Mouse (Mus musculus): ENCODE data around the gene Ctcfl. TPM values are rescaled to one million over a fixed set of nuclear protein-coding genes. Genes with fewer than 3 reads are reported as not detected.
"Not testable (repeated sequence)": the region's sequence is repeated elsewhere in the genome, so short reads cannot be mapped to it uniquely, and the experiment has no call there.

Ctcfl gene
- polyA plus RNA-seq, 1 experiment from 2014 or later = 0.05 TPM

GRCm38 (mm10) chr2:173126386-173126785 lies 7.1 kb upstream of the Ctcfl start:
- DNase-seq (ENCODE audit: low spot score) (no peak), ATAC-seq (ENCODE audit: low FRiP score) (no peak)
- no peaks in the 10 kb centered on the region for H3K4me1 ChIP-seq (replicated peaks; ENCODE audit: control insufficient read depth, insufficient read depth, low read length)
- WGBS = 92% methylated on average over 4 of the region's 4 CpGs
- no peak overlapping the region for H3K9ac ChIP-seq
- no peak overlapping the region for H3K4me3 ChIP-seq (replicated peaks; ENCODE audit: low read length)
- H3K36me3 ChIP-seq (replicated peaks; ENCODE audit: control insufficient read depth, insufficient read depth) = no peaks in the 10 kb centered on the region
- H3K27me3 ChIP-seq (ENCODE audit: control insufficient read depth, insufficient read depth, low read length) = no peaks in the 10 kb centered on the region
- H3K9me3 ChIP-seq (ENCODE audit: control insufficient read depth, low read length) = no peaks in the 10 kb centered on the region
- no peak overlapping the region for H3K4me2 ChIP-seq (replicated peaks)
- no peak overlapping the region for H3K27ac ChIP-seq

DNA sequence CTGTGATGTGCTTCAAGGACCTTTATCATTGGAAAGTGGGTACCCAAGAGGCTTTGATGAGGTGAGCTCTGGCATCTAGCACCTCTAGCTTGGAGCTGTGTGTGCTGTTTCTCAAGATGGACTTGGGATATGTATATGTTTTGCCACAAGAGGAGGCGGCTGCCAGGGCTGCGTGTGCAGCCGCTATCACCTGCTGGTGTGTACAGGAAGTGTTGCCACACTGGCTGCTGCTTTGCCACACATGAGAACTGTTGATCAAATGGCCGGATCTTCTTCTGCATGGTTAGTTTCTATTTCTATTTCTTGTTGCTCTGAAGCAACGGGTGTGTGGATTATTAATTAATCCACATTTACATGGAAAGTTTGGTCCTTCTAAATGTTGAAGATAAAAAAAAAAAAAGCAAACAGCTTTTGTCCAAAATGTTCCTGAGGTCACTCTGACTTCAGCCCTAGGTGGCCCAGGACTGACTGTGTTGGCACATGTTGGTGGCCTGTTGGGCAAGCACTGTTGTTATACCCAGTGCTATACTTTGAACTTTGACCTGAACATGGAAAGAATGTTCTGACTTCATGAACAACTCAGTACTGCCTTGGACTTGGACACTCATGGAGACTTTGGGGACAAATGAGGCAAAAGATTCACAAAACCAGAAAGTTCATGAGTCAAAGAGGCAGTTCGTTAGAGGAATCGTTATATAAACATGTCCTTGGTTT lies 4.9 kb upstream of the Ctcfl start:
- ATAC-seq (ENCODE audit: low FRiP score) (no peak), DNase-seq (ENCODE audit: low spot score) (no peak)
- Histone ChIP-seq H3K4me3 (replicated peaks; ENCODE audit: low read length) (no peak overlapping the region), H3K9me3 (ENCODE audit: control insufficient read depth, low read length) (no peaks in the 10 kb centered on the region), H3K4me1 (replicated peaks; ENCODE audit: control insufficient read depth, insufficient read depth, low read length) (no peaks in the 10 kb centered on the region), H3K27me3 (ENCODE audit: control insufficient read depth, insufficient read depth, low read length) (no peaks in the 10 kb centered on the region), H3K27ac (no peak overlapping the region), H3K9ac (no peak overlapping the region), H3K36me3 (replicated peaks; ENCODE audit: control insufficient read depth, insufficient read depth) (no peaks in the 10 kb centered on the region), H3K4me2 (replicated peaks) (no peak overlapping the region)
- WGBS = 93% methylated on average over 7 of the region's 7 CpGs

GRCm38 (mm10) chr2:173120117-173120516 lies 792 bp upstream of the Ctcfl start:
- 72% methylated on average over 4 of the region's 4 CpGs for WGBS
- not testable (repeated sequence) for H3K4me1 ChIP-seq (replicated peaks; ENCODE audit: control insufficient read depth, insufficient read depth, low read length); H3K4me3 ChIP-seq (replicated peaks; ENCODE audit: low read length); H3K27me3 ChIP-seq (ENCODE audit: control insufficient read depth, insufficient read depth, low read length); ATAC-seq (ENCODE audit: low FRiP score); H3K9ac ChIP-seq; H3K36me3 ChIP-seq (replicated peaks; ENCODE audit: control insufficient read depth, insufficient read depth); H3K4me2 ChIP-seq (replicated peaks); DNase-seq (ENCODE audit: low spot score); H3K27ac ChIP-seq; H3K9me3 ChIP-seq (ENCODE audit: control insufficient read depth, low read length)

- H3K4me1 ChIP-seq (replicated peaks; ENCODE audit: control insufficient read depth, insufficient read depth, low read length); H3K4me3 ChIP-seq (replicated peaks; ENCODE audit: low read length); H3K27ac ChIP-seq; H3K36me3 ChIP-seq (replicated peaks; ENCODE audit: control insufficient read depth, insufficient read depth); H3K27me3 ChIP-seq (ENCODE audit: control insufficient read depth, insufficient read depth, low read length); H3K9me3 ChIP-seq (ENCODE audit: control insufficient read depth, low read length); ATAC-seq (ENCODE audit: low FRiP score); H3K9ac ChIP-seq; DNase-seq (ENCODE audit: low spot score); H3K4me2 ChIP-seq (replicated peaks): not testable (repeated sequence)
- WGBS = 78% methylated on average over 3 of the region's 3 CpGs
Observed at GRCm38 (mm10) chr2:173113796-173114195, 5.5 kb downstream of the Ctcfl start.

DNA sequence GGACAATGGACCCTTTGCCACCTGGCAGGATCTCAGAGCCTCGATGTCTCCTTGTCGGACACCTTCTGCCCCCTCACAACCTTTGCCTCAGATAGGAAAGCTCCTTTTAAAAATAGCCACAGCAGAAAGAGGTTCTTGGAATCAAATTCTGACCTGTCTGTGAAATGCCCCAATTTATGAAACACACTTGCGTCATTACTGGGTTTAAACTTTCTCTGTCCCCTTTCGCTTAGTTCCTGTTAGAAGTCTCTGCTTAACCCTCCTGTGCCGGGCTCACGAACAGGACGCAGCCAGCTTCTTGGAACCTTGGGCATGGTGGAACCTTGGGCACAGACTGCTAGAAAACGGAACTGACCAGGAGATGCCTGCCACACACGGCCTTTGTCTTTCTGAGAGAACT lies 8.8 kb downstream of the Ctcfl start:
- no peak for ATAC-seq (ENCODE audit: low FRiP score)

GRCm38 (mm10) chr2:173109510-173109909 lies 9.8 kb downstream of the Ctcfl start:
- Histone ChIP-seq H3K4me3 (replicated peaks; ENCODE audit: low read length) (no peak overlapping the region), H3K36me3 (replicated peaks; ENCODE audit: control insufficient read depth, insufficient read depth) (no peaks in the 10 kb centered on the region), H3K4me2 (replicated peaks) (no peak overlapping the region), H3K9me3 (ENCODE audit: control insufficient read depth, low read length) (no peaks in the 10 kb centered on the region), H3K27me3 (ENCODE audit: control insufficient read depth, insufficient read depth, low read length) (peaks cover 4% of the 10 kb centered on the region; the same call in 1 of the 2 replicates), H3K9ac (no peak overlapping the region), H3K27ac (no peak overlapping the region), H3K4me1 (replicated peaks; ENCODE audit: control insufficient read depth, insufficient read depth, low read length) (no peaks in the 10 kb centered on the region)
- 91% methylated on average over 7 of the region's 7 CpGs for WGBS
- ATAC-seq (ENCODE audit: low FRiP score) (no peak), DNase-seq (ENCODE audit: low spot score) (no peak)

More for the DNA sequence above, 8.8 kb downstream of the Ctcfl start:
- no peaks in the 10 kb centered on the region for H3K36me3 ChIP-seq (replicated peaks; ENCODE audit: control insufficient read depth, insufficient read depth)
- no peak for DNase-seq (ENCODE audit: low spot score)
- no peak overlapping the region for H3K4me2 ChIP-seq (replicated peaks)
- no peaks in the 10 kb centered on the region for H3K4me1 ChIP-seq (replicated peaks; ENCODE audit: control insufficient read depth, insufficient read depth, low read length)
- no peak overlapping the region for H3K27ac ChIP-seq
- peaks cover 4% of the 10 kb centered on the region; the same call in 1 of the 2 replicates for H3K27me3 ChIP-seq (ENCODE audit: control insufficient read depth, insufficient read depth, low read length)
- no peak overlapping the region for H3K4me3 ChIP-seq (replicated peaks; ENCODE audit: low read length)
- no peak overlapping the region for H3K9ac ChIP-seq
- WGBS = 92% methylated on average over 9 of the region's 9 CpGs
- 0 out of 2 replicates have a peak, but pooled peaks cover 3% of the 10 kb centered on the region for H3K9me3 ChIP-seq (ENCODE audit: control insufficient read depth, low read length)

GRCm38 (mm10) chr2:173108509-173109190 lies 10.7 kb downstream of the Ctcfl start:
- Histone ChIP-seq H3K36me3 (replicated peaks; ENCODE audit: control insufficient read depth, insufficient read depth) (no peaks in the 10 kb centered on the region), H3K4me3 (replicated peaks; ENCODE audit: low read length) (no peak overlapping the region)

GRCm38 (mm10) chr2:173106889-173107785 lies 12.2 kb downstream of the Ctcfl start:
- Histone ChIP-seq H3K36me3 (replicated peaks; ENCODE audit: control insufficient read depth, insufficient read depth) (no peaks in the 10 kb centered on the region), H3K4me2 (replicated peaks) (no peak overlapping the region), H3K27me3 (ENCODE audit: control insufficient read depth, insufficient read depth, low read length) (peaks cover 4% of the 10 kb centered on the region; the same call in 1 of the 2 replicates), H3K4me1 (replicated peaks; ENCODE audit: control insufficient read depth, insufficient read depth, low read length) (no peaks in the 10 kb centered on the region), H3K27ac (no peak overlapping the region), H3K9me3 (ENCODE audit: control insufficient read depth, low read length) (no peaks in the 10 kb centered on the region), H3K4me3 (replicated peaks; ENCODE audit: low read length) (no peak overlapping the region), H3K9ac (no peak overlapping the region)
- WGBS = 22% methylated on average over 14 of the region's 14 CpGs
- ATAC-seq (ENCODE audit: low FRiP score) (peak; percentile 48; the same call in 1 of the 2 replicates), DNase-seq (ENCODE audit: low spot score) (peak; percentile 90)

More at GRCm38 (mm10) chr2:173108509-173109190, 10.7 kb downstream of the Ctcfl start:
- DNase-seq (ENCODE audit: low spot score) = no peak
- no peak overlapping the region for H3K9ac ChIP-seq
- H3K27ac ChIP-seq = no peak overlapping the region
- no peak for ATAC-seq (ENCODE audit: low FRiP score)
- H3K27me3 ChIP-seq (ENCODE audit: control insufficient read depth, insufficient read depth, low read length) = peaks cover 4% of the 10 kb centered on the region; the same call in 1 of the 2 replicates
- H3K4me2 ChIP-seq (replicated peaks) = no peak overlapping the region
- H3K9me3 ChIP-seq (ENCODE audit: control insufficient read depth, low read length) = no peaks in the 10 kb centered on the region
- no peaks in the 10 kb centered on the region for H3K4me1 ChIP-seq (replicated peaks; ENCODE audit: control insufficient read depth, insufficient read depth, low read length)
- 84% methylated on average over 6 of the region's 6 CpGs for WGBS

GRCm38 (mm10) chr2:173106409-173106808 lies 12.9 kb downstream of the Ctcfl start:
- Histone ChIP-seq H3K4me1 (replicated peaks; ENCODE audit: control insufficient read depth, insufficient read depth, low read length) (no peaks in the 10 kb centered on the region), H3K9ac (no peak overlapping the region), H3K4me3 (replicated peaks; ENCODE audit: low read length) (no peak overlapping the region), H3K9me3 (ENCODE audit: control insufficient read depth, low read length) (no peaks in the 10 kb centered on the region), H3K36me3 (replicated peaks; ENCODE audit: control insufficient read depth, insufficient read depth) (no peaks in the 10 kb centered on the region), H3K4me2 (replicated peaks) (no peak overlapping the region), H3K27ac (no peak overlapping the region), H3K27me3 (ENCODE audit: control insufficient read depth, insufficient read depth, low read length) (peaks cover 4% of the 10 kb centered on the region; the same call in 1 of the 2 replicates)
- WGBS = 85% methylated on average over 9 of the region's 9 CpGs
- no peak for DNase-seq (ENCODE audit: low spot score)
- ATAC-seq (ENCODE audit: low FRiP score) = peak; percentile 37; the same call in 1 of the 2 replicates

Measured in hindbrain, embryonic 14.5 days (tissue).